Mouse (Mus musculus): Measurements from ENCODE around the gene H2al1n. TPM values are rescaled to one million over a fixed set of nuclear protein-coding genes. Genes with fewer than 3 reads are reported as not detected.
"Not testable (repeated sequence)": the region's sequence is repeated elsewhere in the genome, so short reads cannot be mapped to it uniquely, and the experiment has no call there.

H2al1n gene
- not detected in 2 replicates for polyA plus RNA-seq (2015; fragmentation: Nextera tagmentation; extraction: Ambion mirVana)

DNA sequence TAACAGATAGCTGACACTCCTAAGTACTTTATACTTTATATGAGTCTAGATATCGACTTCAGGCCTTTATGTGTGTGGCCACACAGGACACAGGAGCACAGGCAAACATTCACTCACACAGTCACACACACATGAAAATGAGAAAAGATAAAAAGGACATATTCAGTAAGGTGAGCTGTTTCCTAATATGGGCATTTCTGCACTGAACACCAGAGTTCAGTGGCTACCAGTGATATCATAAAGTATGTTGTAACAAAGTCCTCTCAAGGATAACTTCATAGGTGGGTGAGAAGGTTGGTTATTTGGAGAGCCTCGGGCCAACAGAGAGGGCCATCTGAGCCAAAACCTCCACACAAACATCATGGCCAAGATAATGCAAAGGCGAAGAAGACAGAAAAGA lies at the start of gene H2al1n:
H2al1n (plus strand) TSS at position 301 of the 400 bp plus-strand sequence.
- H3K4me2 ChIP-seq (ENCODE audit: low read length); H3K27me3 ChIP-seq (replicated peaks; ENCODE audit: control insufficient read depth, insufficient read depth, low read length); H3K9ac ChIP-seq (ENCODE audit: low read depth, low read length); H3K4me3 ChIP-seq (ENCODE audit: low read length); H3K27ac ChIP-seq (ENCODE audit: low read depth, low read length); H3K36me3 ChIP-seq (ENCODE audit: control insufficient read depth, insufficient read depth, low read length); H3K4me1 ChIP-seq (ENCODE audit: control insufficient read depth, insufficient read depth, low read depth, low read length); ATAC-seq; H3K9me3 ChIP-seq (ENCODE audit: control insufficient read depth, low read length): not testable (repeated sequence)
- 93% methylated on average over 3 of the region's 3 CpGs for WGBS

DNA sequence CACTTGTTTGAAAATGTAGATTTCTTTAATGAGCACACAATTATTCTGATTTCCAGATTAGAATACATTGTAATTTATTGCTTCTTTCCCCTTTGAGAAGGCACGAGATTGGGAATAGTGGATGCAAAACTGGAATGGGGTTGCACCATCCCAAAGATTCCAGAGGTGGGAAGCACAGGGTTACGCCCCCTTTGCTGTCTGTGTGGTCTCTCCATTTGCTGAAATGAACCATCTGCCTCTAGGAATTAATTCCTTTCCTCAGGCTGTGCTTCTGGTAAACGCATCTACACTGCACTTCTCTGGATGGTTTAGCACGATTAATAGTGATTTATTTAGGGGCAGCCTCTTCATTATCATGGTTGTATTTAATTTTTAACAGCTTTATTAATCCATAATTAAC lies 11.7 kb upstream of the H2al1n start:
- Histone ChIP-seq H3K27me3 (replicated peaks; ENCODE audit: control insufficient read depth, insufficient read depth, low read length) (no peaks in the 10 kb centered on the region), H3K4me2 (ENCODE audit: low read length) (no peak overlapping the region), H3K27ac (ENCODE audit: low read depth, low read length) (no peak overlapping the region)

DNA sequence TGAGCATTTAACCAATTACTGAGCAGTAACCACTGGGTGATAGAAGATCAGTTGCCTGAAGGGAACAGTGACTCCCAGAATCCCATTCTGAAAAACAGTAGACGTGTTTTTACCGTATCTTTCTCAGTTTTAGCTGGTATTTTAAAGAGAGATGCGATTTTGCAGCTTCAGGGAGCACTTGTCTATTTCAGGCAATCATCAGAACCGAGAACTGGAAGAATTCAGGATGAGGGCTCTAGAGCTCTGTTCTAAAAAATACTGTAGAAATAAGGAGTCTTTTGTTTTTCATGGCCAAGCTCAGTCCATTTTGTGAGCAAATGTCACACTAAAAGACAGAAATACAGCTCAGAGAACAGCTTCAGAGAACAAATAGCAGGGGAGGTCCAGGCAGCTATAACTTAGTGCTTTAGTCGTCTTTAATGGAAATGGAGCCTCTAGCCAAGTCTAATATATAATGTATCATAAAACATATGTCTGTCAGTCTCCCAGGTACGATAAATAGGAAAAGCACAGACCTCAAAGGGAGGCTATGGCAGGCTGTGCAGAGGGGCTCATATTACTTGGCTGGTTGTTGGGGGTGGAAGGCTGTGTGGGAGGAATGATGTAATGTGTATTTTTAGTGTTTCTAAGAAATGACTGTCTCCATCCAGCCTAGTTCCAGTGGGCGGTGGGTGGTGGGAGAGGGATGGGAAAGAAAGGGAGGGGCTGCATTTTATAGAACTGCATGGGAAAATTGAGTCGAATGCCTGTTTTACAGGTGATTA lies 4.7 kb upstream of the H2al1n start:
- Histone ChIP-seq H3K9ac (ENCODE audit: low read depth, low read length) (no peak overlapping the region), H3K4me1 (ENCODE audit: control insufficient read depth, insufficient read depth, low read depth, low read length) (no peaks in the 10 kb centered on the region), H3K36me3 (ENCODE audit: control insufficient read depth, insufficient read depth, low read length) (no peaks in the 10 kb centered on the region), H3K4me2 (ENCODE audit: low read length) (no peak overlapping the region), H3K4me3 (ENCODE audit: low read length) (no peak overlapping the region), H3K27ac (ENCODE audit: low read depth, low read length) (no peak overlapping the region), H3K9me3 (ENCODE audit: control insufficient read depth, low read length) (no peaks in the 10 kb centered on the region), H3K27me3 (replicated peaks; ENCODE audit: control insufficient read depth, insufficient read depth, low read length) (no peaks in the 10 kb centered on the region)
- no peak for ATAC-seq
- WGBS = 60% methylated on average over 8 of the region's 8 CpGs

More for the DNA sequence above, 11.7 kb upstream of the H2al1n start:
- no peak for ATAC-seq
- no peaks in the 10 kb centered on the region for H3K4me1 ChIP-seq (ENCODE audit: control insufficient read depth, insufficient read depth, low read depth, low read length)
- H3K9ac ChIP-seq (ENCODE audit: low read depth, low read length) = no peak overlapping the region
- 68% methylated on average over 4 of the region's 4 CpGs for WGBS
- no peaks in the 10 kb centered on the region for H3K36me3 ChIP-seq (ENCODE audit: control insufficient read depth, insufficient read depth, low read length)
- no peak overlapping the region for H3K4me3 ChIP-seq (ENCODE audit: low read length)
- H3K9me3 ChIP-seq (ENCODE audit: control insufficient read depth, low read length) = no peaks in the 10 kb centered on the region

DNA sequence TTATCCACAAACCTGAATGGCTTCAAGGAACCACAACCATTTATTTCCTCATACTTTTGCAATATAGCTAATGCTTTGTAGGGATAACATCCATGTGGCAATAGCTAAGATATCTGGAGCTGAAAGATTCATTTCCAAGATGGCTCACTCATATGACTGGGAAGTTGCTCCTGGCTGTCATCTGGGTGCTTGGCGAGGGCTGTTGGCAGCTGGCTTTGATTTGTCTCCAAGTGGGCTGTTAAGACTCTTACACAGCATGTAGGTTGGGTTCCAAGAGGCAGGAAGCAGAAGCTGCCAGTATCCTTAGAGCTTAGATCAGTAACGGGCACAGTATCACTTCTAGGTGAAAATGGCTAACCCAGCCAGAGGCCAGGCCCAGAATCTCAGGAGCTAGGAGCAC lies 18.3 kb downstream of the H2al1n start:
- Histone ChIP-seq H3K4me3 (ENCODE audit: low read length) (no peak overlapping the region), H3K9me3 (ENCODE audit: control insufficient read depth, low read length) (no peaks in the 10 kb centered on the region), H3K4me1 (ENCODE audit: control insufficient read depth, insufficient read depth, low read depth, low read length) (no peaks in the 10 kb centered on the region), H3K36me3 (ENCODE audit: control insufficient read depth, insufficient read depth, low read length) (no peaks in the 10 kb centered on the region), H3K27me3 (replicated peaks; ENCODE audit: control insufficient read depth, insufficient read depth, low read length) (no peaks in the 10 kb centered on the region), H3K4me2 (ENCODE audit: low read length) (no peak overlapping the region), H3K27ac (ENCODE audit: low read depth, low read length) (no peak overlapping the region), H3K9ac (ENCODE audit: low read depth, low read length) (no peak overlapping the region)
- no peak for ATAC-seq
- 59% methylated on average over 2 of the region's 2 CpGs for WGBS

DNA sequence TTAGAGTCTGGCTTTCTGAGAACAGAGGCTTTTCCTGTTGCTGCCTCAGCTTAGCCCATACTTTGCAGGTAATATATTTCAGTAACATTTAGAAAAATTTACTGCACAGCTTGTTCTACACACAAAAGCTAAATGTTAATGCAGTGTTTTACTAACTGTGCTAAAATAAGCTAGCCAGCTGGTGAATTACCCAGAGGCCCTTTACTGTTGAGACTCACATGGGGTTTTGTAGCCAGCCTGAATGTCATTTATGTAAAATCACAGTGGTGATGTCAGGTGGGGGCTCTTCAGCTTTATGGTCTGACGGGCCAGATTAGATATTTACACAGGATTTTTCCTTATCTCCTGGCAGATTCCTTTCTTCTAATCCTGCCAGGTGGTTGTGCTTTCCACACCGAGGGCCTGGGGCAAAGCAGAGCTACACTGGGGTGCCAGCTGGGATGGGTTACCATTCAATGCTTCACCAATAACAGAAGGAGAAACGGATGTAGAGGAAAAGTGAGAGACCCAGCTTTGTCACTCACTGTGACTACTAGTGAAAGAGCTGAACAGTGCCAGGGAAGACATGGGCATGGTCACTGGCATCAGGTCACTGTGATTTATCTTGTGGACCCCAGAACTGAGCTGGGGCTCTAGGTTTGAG lies 48.8 kb downstream of the H2al1n start:
- Histone ChIP-seq H3K27ac (ENCODE audit: low read depth, low read length) (no peak overlapping the region), H3K4me3 (ENCODE audit: low read length) (no peak overlapping the region), H3K9me3 (ENCODE audit: control insufficient read depth, low read length) (no peaks in the 10 kb centered on the region), H3K4me1 (ENCODE audit: control insufficient read depth, insufficient read depth, low read depth, low read length) (no peaks in the 10 kb centered on the region), H3K36me3 (ENCODE audit: control insufficient read depth, insufficient read depth, low read length) (no peaks in the 10 kb centered on the region), H3K4me2 (ENCODE audit: low read length) (no peak overlapping the region), H3K9ac (ENCODE audit: low read depth, low read length) (no peak overlapping the region), H3K27me3 (replicated peaks; ENCODE audit: control insufficient read depth, insufficient read depth, low read length) (no peaks in the 10 kb centered on the region)
- whole genome bisulfite sequencing = 48% methylated on average over 3 of the region's 3 CpGs
- ATAC-seq = no peak
